Mouse (Mus musculus): ENCODE data around the gene Oxnad1. TPM values are rescaled to one million over a fixed set of nuclear protein-coding genes. Genes with fewer than 3 reads are reported as not detected.
"Not testable (repeated sequence)": the region's sequence is repeated elsewhere in the genome, so short reads cannot be mapped to it uniquely, and the experiment has no call there.

Gene Oxnad1
- total RNA-seq, 2 experiments from 2014 or later, result 45.1 to 49.3 TPM

DNA sequence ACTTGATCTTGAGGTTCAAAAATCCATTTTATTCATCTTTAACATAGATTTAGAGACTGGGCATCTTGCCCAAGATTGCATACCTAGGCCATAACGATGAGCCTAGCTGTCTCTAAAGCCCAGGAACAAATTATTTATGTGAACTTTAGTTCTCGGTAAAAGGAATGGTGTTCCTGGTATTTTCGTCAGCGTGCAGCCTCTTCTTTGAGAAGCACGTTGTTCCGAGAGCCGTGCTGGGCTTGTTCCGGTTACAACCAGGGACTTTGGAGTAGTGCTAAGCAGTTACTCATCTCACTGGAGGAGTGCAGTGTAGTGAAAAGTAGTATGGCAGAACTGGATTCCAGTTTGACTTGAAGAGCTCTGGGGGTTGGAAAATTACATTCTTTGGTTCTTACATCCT, 1.1 kb downstream of the Oxnad1 start:
- no peak for DNase-seq
- intact Hi-C loops (cut with DNase I), result no loop called here

DNA sequence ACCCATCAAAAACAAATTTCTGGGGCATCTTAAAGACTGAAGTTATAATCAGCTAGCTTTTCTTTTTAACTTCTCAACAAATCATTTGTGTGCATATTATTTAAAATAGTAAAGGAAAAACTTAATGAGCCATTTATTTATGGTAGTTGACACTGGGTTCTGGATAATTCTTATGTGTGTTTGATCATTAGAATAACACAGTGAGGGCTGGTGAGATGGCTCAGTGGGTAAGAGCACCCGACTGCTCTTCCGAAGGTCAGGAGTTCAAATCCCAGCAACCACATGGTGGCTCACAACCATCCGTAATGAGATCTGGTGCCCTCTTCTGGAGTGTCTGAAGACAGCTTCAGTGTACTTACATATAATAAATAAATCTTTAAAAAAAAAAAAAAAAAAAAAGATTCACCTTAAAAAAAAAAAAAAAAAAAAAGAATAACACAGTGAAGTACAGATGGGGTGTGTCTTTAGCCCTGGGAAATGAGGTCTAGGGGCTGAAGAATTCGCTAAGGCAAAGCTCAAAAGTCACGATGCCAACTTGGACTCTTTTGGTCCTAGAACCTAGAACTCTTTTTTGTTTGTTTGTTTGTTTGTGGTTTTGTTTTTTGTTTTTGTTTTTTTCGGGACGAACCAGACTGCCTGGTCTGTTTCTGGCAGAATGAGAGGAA, 2.5 kb downstream of the Oxnad1 start:
- intact Hi-C loops (cut with DNase I); DNase-seq: not testable (repeated sequence)

DNA sequence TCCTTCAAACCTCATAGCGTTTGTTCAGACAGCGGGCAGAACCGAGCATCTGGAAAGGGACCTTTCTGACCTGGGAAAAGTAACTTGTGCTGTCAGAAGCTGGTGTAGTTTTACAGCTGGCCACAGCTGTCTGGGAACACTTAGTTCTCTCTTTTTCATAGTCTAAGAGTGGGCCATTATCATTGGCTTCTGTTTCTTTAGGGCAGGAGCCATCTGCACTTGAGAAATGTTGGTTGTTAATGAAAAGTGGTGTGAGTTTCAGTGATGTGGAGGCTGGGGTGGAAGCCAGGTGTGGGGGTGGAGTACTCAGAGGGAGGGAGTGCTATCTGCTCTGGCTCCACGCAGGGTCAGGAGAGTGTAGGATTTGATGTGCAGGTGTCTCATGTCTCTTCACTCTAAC, 6.0 kb downstream of the Oxnad1 start:
- DNase-seq, result peak; percentile 44 to 56

DNA sequence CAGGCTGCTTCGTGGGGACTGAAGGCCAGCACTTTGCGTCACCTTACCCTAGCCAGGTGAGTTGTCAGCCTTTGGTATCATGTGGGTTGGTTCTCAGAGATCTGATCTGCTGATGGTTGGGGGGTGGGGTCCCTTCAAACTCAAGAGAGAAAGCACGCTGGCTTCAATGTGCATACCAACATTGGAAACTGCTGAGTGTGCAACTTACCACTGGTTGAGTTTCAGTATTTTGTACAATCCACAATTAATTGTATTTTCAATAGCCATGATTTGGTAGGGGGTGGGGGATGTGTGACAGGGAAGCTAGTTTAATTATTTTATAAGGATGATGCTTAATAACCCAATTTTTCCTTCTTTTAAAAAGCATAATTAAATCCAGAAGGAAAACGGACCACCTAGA, 6.5 kb downstream of the Oxnad1 start:
- intact Hi-C loops (cut with DNase I), result no loop called here
- DNase-seq, result no peak

More for the DNA sequence above, 6.0 kb downstream of the Oxnad1 start:
- intact Hi-C loops (cut with DNase I), result no loop called here

DNA sequence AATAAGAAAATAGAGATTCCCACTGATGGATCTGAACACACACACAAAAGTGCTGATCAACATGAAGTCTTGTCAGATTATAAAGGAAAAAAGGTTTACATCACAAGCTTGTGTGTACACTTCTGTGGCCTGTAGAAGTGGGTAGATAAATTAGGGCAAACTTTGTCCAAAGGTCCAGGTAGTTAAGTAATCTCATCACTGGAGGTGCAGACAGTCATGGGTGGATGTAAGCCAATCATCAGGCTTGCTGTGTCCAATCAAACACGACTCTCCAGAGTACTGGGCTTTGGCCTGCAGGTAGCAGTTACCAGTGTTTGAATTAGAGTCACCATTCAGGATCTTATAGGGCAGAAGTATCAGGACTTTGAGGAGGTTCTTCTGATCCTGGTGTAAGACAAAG, 7.8 kb downstream of the Oxnad1 start:
- DNase-seq, result no peak
- intact Hi-C loops (cut with DNase I), result no loop called here

DNA sequence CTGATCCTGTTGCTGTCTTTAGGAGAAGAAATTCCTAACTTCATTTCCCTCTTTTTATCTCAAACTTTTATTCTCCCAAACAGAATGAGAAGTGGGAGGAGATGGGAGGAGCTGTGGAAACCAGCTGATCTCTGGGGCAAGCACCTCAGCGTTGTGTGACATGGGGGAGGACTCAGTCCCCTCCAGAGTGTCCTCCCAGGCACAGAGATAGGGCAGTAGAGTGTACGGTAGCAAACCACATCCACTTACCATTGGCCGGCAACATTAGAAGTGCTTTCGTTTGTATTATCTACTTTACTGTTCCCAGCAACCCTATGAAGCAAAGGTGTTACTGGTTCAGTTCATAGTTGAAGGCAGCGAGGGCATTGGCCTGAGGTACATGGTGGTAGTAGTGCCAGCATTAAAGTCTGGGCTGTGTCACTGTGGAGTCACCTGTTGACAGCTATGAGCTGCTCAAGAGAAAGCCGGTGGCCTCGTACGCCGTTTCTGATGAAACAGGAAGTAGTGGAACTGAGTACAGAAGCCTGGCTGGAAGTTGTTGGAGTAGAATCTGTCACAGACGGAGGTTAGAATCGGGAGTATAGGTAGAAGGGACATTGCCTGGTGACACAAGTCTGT, 8.4 kb downstream of the Oxnad1 start:
- intact Hi-C loops (cut with DNase I), result no loop called here
- peak; percentile 71 to 74 for DNase-seq

DNA sequence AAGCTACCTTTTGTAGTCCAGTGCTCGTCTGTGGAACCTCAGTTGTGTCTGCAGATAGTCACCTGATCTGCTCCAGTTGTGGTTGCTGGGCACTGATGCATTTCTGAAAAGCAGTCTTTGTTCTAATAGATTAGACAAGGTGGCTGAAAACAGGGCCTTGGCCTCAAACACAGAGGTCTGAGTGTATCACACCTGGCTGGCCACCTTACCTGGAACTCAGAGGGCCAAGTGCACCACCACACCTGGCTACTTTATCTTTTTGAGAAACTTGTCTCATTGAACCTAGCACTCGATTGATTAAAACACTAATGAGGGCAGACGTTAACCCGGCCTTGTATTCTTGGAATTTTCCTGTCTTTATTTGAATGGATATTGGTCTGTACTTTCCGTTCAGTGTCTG, 10.5 kb downstream of the Oxnad1 start:
- intact Hi-C loops (cut with DNase I), result no loop called here

DNA sequence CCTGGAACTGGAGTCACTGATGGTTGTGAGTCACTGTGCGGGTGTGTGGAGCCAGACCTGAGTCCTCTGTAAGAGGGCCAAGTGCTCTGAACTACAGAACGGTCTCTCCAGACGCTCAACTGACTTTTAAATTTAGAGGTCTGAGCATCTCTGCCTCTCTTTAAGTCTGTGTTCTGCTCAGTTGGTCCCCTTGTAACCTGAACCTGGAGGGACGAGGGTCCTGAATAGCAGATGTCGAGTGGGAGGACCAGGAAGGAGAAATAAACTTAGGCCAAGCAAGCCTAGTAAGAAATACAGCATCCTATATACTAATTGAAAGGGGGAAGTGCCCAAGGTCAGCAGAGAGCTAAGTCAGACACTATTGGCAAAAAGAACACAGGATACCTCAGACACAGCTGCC, 11.6 kb downstream of the Oxnad1 start:
- intact Hi-C loops (cut with DNase I), result no loop called here

More for the DNA sequence above, 10.5 kb downstream of the Oxnad1 start:
- no peak for DNase-seq

DNA sequence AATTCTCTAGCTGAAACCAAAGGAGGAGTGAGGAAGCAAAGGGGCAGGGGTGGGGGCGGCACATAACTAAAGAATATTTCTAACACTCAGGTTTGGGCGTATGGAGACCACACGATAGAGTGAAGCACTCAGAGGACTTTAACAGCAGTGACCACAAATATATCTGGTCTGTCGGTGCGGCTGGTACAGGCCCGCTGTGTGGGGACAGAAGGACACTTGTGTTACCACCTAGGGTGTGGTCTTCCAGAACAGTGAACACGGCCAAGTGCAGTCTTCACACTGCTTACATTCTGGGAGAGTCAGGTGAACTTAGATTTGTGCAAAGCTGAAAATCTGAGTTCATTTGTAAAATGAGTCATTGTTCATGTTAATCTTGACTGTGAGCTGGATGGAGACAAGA, 12.5 kb downstream of the Oxnad1 start:
- intact Hi-C loops (cut with DNase I), result no loop called here
- no peak for DNase-seq

More for the DNA sequence above, 11.6 kb downstream of the Oxnad1 start:
- no peak for DNase-seq

DNA sequence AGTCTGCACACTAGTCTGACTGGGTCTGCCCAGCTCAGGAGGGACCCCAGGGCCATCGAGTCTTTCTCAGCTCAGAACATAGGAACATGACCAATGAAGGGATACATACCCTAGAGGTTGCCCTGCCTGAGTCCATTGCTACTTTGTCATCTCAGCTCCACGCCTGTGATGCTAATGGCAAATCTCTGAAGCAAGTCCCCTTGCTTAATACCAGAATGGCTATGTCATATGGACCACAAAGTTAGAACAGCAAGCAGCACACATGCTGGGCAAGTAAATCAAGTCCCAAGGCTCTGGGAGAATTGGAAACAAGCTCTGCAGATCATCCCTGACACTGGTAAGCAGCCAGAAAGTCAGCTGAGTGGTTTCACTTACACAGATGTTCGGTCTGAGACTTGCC, 13.8 kb downstream of the Oxnad1 start:
- peak in 1 of 2 experiments; percentile 32 for DNase-seq
- intact Hi-C loops (cut with DNase I), result no loop called here

DNA sequence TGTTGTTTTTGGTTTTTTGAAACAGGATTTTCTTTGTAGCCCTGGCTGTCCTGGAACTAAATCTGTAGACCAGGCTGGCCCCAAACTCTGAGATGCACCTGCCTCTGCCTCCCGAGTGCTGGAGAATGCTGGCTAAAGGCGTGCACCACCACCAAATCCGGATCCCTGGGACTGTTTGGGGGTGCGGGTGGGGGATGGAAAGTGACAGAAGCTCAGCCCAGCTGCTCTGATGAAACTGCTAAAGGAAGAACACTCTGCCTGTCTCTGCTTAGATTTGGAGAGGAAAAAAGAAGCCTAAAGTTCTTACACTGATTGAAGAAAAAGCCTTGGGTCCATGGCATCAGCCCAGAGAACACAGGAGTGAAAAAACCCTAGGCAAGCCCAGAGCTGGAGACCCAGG, 18.4 kb downstream of the Oxnad1 start:
- DNase-seq, result no peak

DNA sequence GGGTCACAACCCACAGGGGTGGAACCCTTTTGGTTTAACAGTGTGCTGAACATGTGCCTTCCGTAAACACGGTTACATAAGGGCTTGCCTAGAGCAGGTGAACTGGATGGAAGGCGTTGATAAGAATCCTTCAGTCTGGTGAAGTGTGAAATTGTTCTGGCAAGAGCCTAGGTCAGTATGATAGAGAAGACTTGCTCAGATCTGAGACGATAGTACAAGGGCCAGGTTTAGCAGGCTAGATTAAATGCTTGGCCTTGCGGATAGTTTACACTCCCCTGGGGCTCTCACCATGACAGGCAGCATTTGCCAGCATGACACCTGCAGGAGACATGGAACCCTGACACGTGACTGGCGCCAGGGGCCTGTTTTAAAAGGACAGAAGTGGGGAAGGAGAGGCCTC, 20.5 kb downstream of the Oxnad1 start:
- intact Hi-C loops (cut with DNase I), result no loop called here

More for the DNA sequence above, 18.4 kb downstream of the Oxnad1 start:
- intact Hi-C loops (cut with DNase I), result no loop called here

DNA sequence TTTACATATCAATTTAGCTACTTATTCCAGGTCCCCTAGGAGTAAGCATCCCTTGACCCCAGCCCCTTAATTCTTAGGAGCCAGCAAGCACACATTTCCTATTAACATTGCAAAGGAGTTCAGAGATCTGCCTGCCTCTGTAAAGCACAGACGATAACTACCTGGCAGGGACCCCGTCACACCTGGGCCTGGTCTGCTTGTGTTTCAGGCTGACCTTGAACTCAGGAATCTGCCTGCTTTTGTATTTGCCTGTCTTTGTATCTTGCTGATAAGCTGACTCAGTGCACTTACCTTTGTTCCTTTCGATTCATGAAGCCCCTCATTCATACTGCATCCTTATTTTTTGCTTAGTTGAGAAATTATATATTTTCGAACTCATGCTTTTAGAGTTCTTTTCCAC, 21.7 kb downstream of the Oxnad1 start:
- intact Hi-C loops (cut with DNase I), result no loop called here
- DNase-seq, result no peak

More for the DNA sequence above, 20.5 kb downstream of the Oxnad1 start:
- no peak for DNase-seq

DNA sequence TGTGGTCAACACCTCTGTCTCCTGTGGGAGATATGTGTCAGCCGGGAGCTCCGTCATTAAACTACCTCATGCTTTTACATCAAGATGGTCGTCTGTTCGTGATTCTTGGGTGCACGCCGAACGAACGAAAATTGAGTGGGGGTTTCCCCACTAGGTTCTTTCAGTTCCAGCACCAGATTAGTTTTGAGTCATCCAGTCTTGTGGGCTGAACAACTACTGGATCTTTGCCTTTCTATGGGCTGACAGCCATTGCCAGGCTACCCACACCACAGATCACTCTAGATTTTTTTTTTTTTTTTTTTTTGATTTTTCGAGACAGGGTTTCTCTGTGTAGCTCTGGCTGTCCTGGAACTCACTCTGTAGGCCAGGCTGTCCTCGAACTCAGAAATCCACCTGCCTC, 26.9 kb downstream of the Oxnad1 start:
- not testable (repeated sequence) for DNase-seq

DNA sequence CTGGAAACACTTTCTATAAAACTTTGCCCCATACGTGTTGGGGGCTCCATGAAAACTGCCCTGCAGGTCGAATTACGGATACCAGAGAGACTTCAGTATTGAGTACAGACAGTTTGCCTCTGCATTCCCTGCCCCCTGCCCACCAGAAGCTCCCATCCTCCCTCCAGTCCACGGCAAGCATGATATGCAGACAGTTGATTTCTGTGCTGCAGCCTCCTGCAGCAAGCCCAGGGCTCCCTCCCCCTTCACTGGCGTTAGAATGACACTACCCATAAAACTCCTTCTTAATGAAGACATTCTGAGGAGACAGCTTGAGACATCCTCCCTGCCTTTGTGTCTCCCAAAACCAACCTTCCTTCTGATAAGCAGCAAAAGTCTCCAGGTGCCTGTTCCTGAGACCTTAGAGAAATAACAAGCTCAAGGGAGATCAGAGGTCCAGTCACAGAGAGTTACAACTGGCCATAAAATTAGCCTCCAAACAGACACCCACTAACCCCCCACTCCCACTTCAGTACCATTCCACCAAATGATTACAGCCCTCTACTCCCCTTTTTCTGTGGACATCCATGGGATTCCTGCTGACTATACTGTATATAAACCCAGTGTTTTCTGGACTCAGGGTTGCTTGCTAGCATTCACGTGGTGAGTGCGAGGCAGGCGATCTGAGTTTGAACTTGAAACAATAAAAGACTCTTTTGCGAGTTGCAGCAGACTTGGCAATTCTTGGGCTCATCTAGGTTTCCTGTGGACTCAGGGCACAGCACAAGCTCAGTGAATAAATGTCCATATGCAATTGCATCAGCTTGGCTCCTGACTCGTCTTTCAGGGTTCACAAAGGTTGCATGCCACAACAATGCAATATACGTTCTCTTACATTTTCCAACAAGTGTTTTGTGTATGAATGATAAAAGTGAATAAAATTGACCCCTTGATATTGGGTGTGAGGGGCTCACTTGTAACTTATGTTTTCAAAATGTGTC, 36.1 kb downstream of the Oxnad1 start:
- DNase-seq, result no peak
- intact Hi-C loops (cut with DNase I), result no loop called here

More for the DNA sequence above, 26.9 kb downstream of the Oxnad1 start:
- intact Hi-C loops (cut with DNase I), result not testable (repeated sequence)

DNA sequence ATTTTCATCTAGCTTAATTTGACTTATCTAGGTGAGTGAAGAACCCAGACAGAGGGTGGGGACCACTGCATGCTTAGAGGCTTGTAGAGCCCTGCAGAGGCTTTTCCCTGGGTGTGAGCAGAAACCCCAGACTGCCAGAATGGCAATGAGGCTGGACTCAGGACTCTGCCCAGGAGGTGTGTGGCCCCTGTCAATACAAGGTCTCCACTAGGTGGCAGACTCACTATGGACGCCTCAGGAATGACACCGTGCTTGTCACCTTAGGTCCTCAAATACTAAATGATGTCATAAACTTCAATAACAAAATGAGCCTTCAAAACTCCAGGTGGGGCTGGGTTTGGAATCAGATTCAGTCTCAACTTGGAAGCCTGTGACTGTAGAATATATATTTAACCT, 36.7 kb downstream of the Oxnad1 start:
- DNase-seq, result peak; percentile 39 to 54

DNA sequence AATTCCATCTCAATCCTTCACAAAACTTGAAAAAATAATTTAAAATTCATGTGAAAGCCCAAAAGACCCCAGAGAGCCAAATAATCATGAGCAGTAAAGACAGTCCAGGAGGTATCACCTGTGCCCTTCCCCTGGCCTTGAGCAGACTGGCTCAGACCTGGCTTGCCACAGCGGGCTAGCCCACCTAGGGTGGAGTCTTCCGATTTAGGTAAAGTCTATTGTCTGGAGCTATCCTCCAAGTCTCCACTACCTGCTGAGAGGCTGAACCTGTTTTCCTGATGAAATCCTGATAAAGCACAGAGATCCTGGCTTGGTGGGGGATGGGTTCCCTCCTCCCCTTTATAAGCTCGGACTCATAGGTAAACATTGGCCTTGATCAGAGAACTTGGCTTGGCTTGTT, 39.1 kb downstream of the Oxnad1 start:
- no peak for DNase-seq
- intact Hi-C loops (cut with DNase I), result no loop called here

More for the DNA sequence above, 36.7 kb downstream of the Oxnad1 start:
- intact Hi-C loops (cut with DNase I), result loop anchor here (2.0 kb wide), 1 partner anchor 71 kb away; no protein-coding TSS in a partner anchor

DNA sequence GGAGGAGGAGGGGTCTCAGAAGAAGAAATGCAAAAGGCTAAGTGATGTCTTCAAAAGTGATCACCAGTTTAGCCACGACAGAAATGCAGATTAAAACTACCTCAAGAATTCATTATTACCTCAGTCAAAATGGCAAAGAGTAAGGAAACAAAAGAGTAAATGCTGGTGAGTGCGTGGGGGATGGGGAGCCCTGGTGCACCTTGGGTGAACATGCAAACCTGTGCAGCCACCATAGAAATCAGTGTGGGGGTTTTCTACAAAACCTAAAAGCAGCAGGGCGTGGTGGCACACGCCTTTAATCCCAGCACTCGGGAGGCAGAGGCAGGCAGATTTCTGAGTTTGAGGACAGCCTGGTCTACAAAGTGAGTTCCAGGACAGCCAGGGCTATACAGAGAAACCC, 40.1 kb downstream of the Oxnad1 start:
- DNase-seq; intact Hi-C loops (cut with DNase I): not testable (repeated sequence)

DNA sequence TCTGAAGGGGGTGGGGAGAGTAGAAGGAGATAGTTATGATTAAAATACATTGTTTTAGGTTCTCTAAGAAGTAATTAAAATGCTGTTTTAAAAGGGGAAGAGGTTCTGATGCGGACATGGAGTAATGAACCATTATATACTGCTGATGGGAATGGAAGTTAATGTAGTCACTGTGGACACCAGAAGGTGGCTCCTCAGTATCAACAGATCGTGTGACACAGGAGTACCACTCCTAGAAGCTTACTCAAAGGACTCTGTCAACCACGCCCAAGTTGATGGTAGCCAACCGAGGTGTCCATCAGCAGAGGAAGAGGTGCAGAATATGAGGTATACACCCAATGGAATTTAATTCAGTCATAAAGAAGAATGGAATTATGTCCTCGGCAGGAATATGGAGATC, 43.2 kb downstream of the Oxnad1 start:
- DNase-seq, result no peak
- intact Hi-C loops (cut with DNase I), result no loop called here

DNA sequence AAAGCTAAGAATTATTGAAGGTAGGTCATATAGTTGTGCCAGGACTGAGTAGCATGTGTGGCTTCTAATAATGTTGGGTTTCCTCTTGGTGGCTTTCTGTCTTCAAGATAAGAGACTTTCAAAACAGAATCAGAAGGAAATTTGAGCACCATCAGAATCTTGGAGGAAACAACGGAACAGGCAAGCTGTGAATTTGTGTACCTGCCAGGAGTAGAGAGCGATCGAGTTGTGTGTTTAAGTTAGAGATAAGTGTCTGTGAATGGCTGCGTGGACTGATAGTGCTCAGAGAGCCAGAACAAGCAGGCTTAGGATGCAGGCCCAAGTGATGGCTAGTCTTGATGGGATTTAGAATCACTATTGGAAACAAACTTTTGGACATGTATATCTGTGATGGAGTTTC, 46.7 kb downstream of the Oxnad1 start:
- no peak for DNase-seq
- intact Hi-C loops (cut with DNase I), result no loop called here

DNA sequence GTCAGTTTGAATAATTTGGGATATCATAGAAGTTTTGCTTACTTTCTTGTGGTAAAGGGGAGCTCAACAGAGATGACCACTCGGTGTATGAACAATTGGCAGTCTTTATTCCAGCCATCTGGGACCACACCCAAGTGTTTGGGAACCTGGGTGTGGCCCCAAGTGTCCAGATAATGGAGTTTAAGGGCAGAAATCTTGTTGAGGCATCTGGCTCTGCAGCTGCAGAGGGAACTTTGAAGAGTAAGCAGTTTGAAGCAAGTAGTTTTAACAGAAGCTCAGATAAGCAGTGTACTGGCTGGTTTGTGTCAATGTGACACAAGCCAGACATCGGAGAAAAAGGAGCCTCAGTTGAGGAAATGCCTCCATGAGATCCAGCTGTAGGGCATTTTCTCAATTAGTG, 49.1 kb downstream of the Oxnad1 start:
- intact Hi-C loops (cut with DNase I), result no loop called here
- peak; percentile 15 to 24 for DNase-seq

Data from heart, postnatal 10 days (tissue).